Mouse (Mus musculus) brain, embryonic 14.5 days (tissue): ENCODE measurements around the gene Tulp2.

ENCODE experiments used
- CTCF ChIP-seq: fragments of 200-500 bp; IDR thresholded peaks from 2 replicates; pipeline ENCODE4 v1.5.1; 2012; ENCODE audit warnings: inconsistent platforms, mild to moderate bottlenecking, moderate library complexity, borderline replicate concordance; ENCODE audit not compliant: insufficient read depth, insufficient read length; ENCODE audit errors: extremely low read depth
- POLR2A ChIP-seq: fragments of 200-500 bp; IDR thresholded peaks from 2 replicates; pipeline ENCODE4 v1.6.1; 2012; ENCODE audit warnings: mild to moderate bottlenecking, inconsistent platforms, borderline replicate concordance; ENCODE audit not compliant: poor library complexity, insufficient read depth, insufficient read length, severe bottlenecking; ENCODE audit errors: extremely low read depth

DNA sequence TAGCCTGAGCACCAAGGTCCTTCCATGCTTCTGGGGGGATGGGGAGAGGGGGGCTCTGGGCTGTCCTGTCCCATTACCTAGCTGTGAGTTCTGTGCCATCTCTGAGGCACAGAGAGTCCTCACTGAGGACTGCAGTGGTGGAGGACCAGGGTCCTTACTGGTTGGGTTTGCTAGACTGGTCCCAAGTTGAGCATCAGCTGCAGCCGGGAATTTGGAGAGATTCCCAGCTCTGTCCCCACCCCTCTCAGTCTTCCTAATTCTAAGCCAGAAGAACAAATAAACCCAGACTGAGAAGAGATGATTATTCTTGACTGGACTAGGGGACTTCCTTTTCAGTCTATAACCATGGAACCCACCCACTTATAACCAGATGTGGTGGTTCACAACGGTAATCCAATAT is 49.0 kb downstream of the Tulp2 start:
- no peak for TF ChIP-seq CTCF
- no peak for TF ChIP-seq POLR2A
